Mouse (Mus musculus): ENCODE data around the gene Herc4.

DNA sequence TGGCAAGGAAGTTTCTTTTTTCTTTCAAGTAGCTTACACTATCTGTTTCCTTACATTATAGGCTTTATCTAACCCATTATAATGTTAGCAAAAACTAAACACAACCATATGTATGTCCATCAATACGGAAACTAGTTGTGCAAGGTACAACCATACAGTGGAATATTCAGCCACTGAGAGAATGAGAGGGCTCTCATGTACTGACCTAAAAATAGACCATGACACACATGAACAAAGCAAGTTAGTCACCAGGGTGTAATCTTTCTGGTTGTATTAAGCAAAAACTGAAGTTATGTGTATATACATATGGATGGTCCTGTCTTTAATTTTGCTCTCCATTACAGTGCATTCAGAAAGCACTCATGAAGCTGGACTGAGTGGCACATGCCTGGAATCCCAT lies 83.5 kb downstream of the Herc4 start:
- TF ChIP-seq CTCF (IDR thresholded peaks at IDR 0.05; ENCODE audit: low read depth) (no peak), EP300 (optimal IDR thresholded peaks at IDR 0.05) (no peak)
